Mouse (Mus musculus): ENCODE results near the gene Adk. TPM values are rescaled to one million over a fixed set of nuclear protein-coding genes. Genes with fewer than 3 reads are reported as not detected.

The Adk gene
- polyA plus RNA-seq, 1 experiment from 2014 or later = 180 TPM

- no peak overlapping the region for H3K4me3 ChIP-seq (ENCODE audit: low read depth, low read length)
- no peak overlapping the region for H3K4me2 ChIP-seq (ENCODE audit: low read length)
- no peak overlapping the region for H3K27ac ChIP-seq (ENCODE audit: low read depth)
- H3K36me3 ChIP-seq (ENCODE audit: control insufficient read depth, insufficient read depth, low read length) = no peaks in the 10 kb centered on the region; the same call in 1 of the 2 replicates
- H3K27me3 ChIP-seq (replicated peaks; ENCODE audit: control insufficient read depth, insufficient read depth, low read length) = no peaks in the 10 kb centered on the region
- 0 out of 2 replicates have a peak, but pooled peaks cover 4% of the 10 kb centered on the region for H3K4me1 ChIP-seq (replicated peaks; ENCODE audit: control insufficient read depth, insufficient read depth, low read length)
- no peaks in the 10 kb centered on the region for H3K9me3 ChIP-seq (ENCODE audit: control insufficient read depth, low read length)
- ATAC-seq (replicated peaks; ENCODE audit: low FRiP score, low TSS enrichment, low read depth) = no peak
- no peak for DNase-seq (ENCODE audit: low spot score)
- H3K9ac ChIP-seq (ENCODE audit: low read length) = no peak overlapping the region
- WGBS = 53% methylated on average over 11 of the region's 11 CpGs
Observed at GRCm38 (mm10) chr14:21313561-21314342, 261.4 kb downstream of the Adk start.

- ATAC-seq (replicated peaks; ENCODE audit: low FRiP score, low TSS enrichment, low read depth) (no peak), DNase-seq (ENCODE audit: low spot score) (no peak)
- 87% methylated on average over 3 of the region's 3 CpGs for WGBS
- H3K9ac ChIP-seq (ENCODE audit: low read length) = no peak overlapping the region
- no peaks in the 10 kb centered on the region for H3K27me3 ChIP-seq (replicated peaks; ENCODE audit: control insufficient read depth, insufficient read depth, low read length)
- H3K4me3 ChIP-seq (ENCODE audit: low read depth, low read length) = no peak overlapping the region
- H3K9me3 ChIP-seq (ENCODE audit: control insufficient read depth, low read length) = no peaks in the 10 kb centered on the region
- H3K36me3 ChIP-seq (ENCODE audit: control insufficient read depth, insufficient read depth, low read length) = no peaks in the 10 kb centered on the region; the same call in 1 of the 2 replicates
- no peak overlapping the region for H3K4me2 ChIP-seq (ENCODE audit: low read length)
- 0 out of 2 replicates have a peak, but pooled peaks cover 4% of the 10 kb centered on the region for H3K4me1 ChIP-seq (replicated peaks; ENCODE audit: control insufficient read depth, insufficient read depth, low read length)
- H3K27ac ChIP-seq (ENCODE audit: low read depth) = no peak overlapping the region
Observed at GRCm38 (mm10) chr14:21314466-21314865, 262.1 kb downstream of the Adk start.

GRCm38 (mm10) chr14:21334826-21335225 is 282.5 kb downstream of the Adk start:
- Histone ChIP-seq H3K36me3 (ENCODE audit: control insufficient read depth, insufficient read depth, low read length) (no peaks in the 10 kb centered on the region), H3K4me1 (replicated peaks; ENCODE audit: control insufficient read depth, insufficient read depth, low read length) (no peaks in the 10 kb centered on the region), H3K9me3 (ENCODE audit: control insufficient read depth, low read length) (no peaks in the 10 kb centered on the region), H3K27ac (ENCODE audit: low read depth) (no peak overlapping the region), H3K4me2 (ENCODE audit: low read length) (no peak overlapping the region), H3K27me3 (replicated peaks; ENCODE audit: control insufficient read depth, insufficient read depth, low read length) (no peaks in the 10 kb centered on the region), H3K4me3 (ENCODE audit: low read depth, low read length) (no peak overlapping the region), H3K9ac (ENCODE audit: low read length) (no peak overlapping the region)
- DNase-seq (ENCODE audit: low spot score) (no peak), ATAC-seq (replicated peaks; ENCODE audit: low FRiP score, low TSS enrichment, low read depth) (no peak)
- 93% methylated on average over 1 of the region's 1 CpGs for WGBS

GRCm38 (mm10) chr14:21335691-21336314 is 283.4 kb downstream of the Adk start:
- no peak overlapping the region for H3K4me2 ChIP-seq (ENCODE audit: low read length)
- 78% methylated on average over 11 of the region's 11 CpGs for WGBS
- H3K9me3 ChIP-seq (ENCODE audit: control insufficient read depth, low read length) = no peaks in the 10 kb centered on the region
- ATAC-seq (replicated peaks; ENCODE audit: low FRiP score, low TSS enrichment, low read depth) (no peak), DNase-seq (ENCODE audit: low spot score) (peak; percentile 48)
- H3K4me1 ChIP-seq (replicated peaks; ENCODE audit: control insufficient read depth, insufficient read depth, low read length) = no peaks in the 10 kb centered on the region
- no peaks in the 10 kb centered on the region for H3K36me3 ChIP-seq (ENCODE audit: control insufficient read depth, insufficient read depth, low read length)
- no peak overlapping the region for H3K9ac ChIP-seq (ENCODE audit: low read length)
- no peak overlapping the region for H3K4me3 ChIP-seq (ENCODE audit: low read depth, low read length)
- H3K27me3 ChIP-seq (replicated peaks; ENCODE audit: control insufficient read depth, insufficient read depth, low read length) = no peaks in the 10 kb centered on the region
- no peak overlapping the region for H3K27ac ChIP-seq (ENCODE audit: low read depth)

- H3K27me3 ChIP-seq (replicated peaks; ENCODE audit: control insufficient read depth, insufficient read depth, low read length) = no peaks in the 10 kb centered on the region
- no peak overlapping the region for H3K9ac ChIP-seq (ENCODE audit: low read length)
- no peak for ATAC-seq (replicated peaks; ENCODE audit: low FRiP score, low TSS enrichment, low read depth)
- H3K36me3 ChIP-seq (ENCODE audit: control insufficient read depth, insufficient read depth, low read length) = no peaks in the 10 kb centered on the region
- H3K4me3 ChIP-seq (ENCODE audit: low read depth, low read length) = no peak overlapping the region
- no peaks in the 10 kb centered on the region for H3K9me3 ChIP-seq (ENCODE audit: control insufficient read depth, low read length)
- no peak overlapping the region for H3K27ac ChIP-seq (ENCODE audit: low read depth)
- no peak overlapping the region for H3K4me2 ChIP-seq (ENCODE audit: low read length)
- 78% methylated on average over 4 of the region's 4 CpGs for WGBS
- no peaks in the 10 kb centered on the region for H3K4me1 ChIP-seq (replicated peaks; ENCODE audit: control insufficient read depth, insufficient read depth, low read length)
- DNase-seq (ENCODE audit: low spot score) = no peak
Observed at GRCm38 (mm10) chr14:21337948-21338347, 285.6 kb downstream of the Adk start.

GRCm38 (mm10) chr14:21341195-21341594 is 288.8 kb downstream of the Adk start:
- no peak overlapping the region for H3K4me2 ChIP-seq (ENCODE audit: low read length)
- no peak overlapping the region for H3K27ac ChIP-seq (ENCODE audit: low read depth)
- no peak for DNase-seq (ENCODE audit: low spot score)
- WGBS = 83% methylated on average over 1 of the region's 1 CpGs
- no peak overlapping the region for H3K4me3 ChIP-seq (ENCODE audit: low read depth, low read length)
- no peaks in the 10 kb centered on the region for H3K36me3 ChIP-seq (ENCODE audit: control insufficient read depth, insufficient read depth, low read length)
- H3K27me3 ChIP-seq (replicated peaks; ENCODE audit: control insufficient read depth, insufficient read depth, low read length) = no peaks in the 10 kb centered on the region
- no peaks in the 10 kb centered on the region for H3K4me1 ChIP-seq (replicated peaks; ENCODE audit: control insufficient read depth, insufficient read depth, low read length)
- no peak for ATAC-seq (replicated peaks; ENCODE audit: low FRiP score, low TSS enrichment, low read depth)
- no peak overlapping the region for H3K9ac ChIP-seq (ENCODE audit: low read length)
- no peaks in the 10 kb centered on the region for H3K9me3 ChIP-seq (ENCODE audit: control insufficient read depth, low read length)

- Histone ChIP-seq H3K4me3 (ENCODE audit: low read depth, low read length) (no peak overlapping the region), H3K27ac (ENCODE audit: low read depth) (no peak overlapping the region), H3K36me3 (ENCODE audit: control insufficient read depth, insufficient read depth, low read length) (no peaks in the 10 kb centered on the region), H3K4me1 (replicated peaks; ENCODE audit: control insufficient read depth, insufficient read depth, low read length) (no peaks in the 10 kb centered on the region), H3K9me3 (ENCODE audit: control insufficient read depth, low read length) (no peaks in the 10 kb centered on the region), H3K9ac (ENCODE audit: low read length) (no peak overlapping the region), H3K4me2 (ENCODE audit: low read length) (no peak overlapping the region), H3K27me3 (replicated peaks; ENCODE audit: control insufficient read depth, insufficient read depth, low read length) (no peaks in the 10 kb centered on the region)
- ATAC-seq (replicated peaks; ENCODE audit: low FRiP score, low TSS enrichment, low read depth) = no peak
- DNase-seq (ENCODE audit: low spot score) = no peak
- WGBS = 91% methylated on average over 3 of the region's 3 CpGs
Observed at GRCm38 (mm10) chr14:21342984-21343383, 290.6 kb downstream of the Adk start.

- Histone ChIP-seq H3K4me1 (replicated peaks; ENCODE audit: control insufficient read depth, insufficient read depth, low read length) (no peaks in the 10 kb centered on the region), H3K4me2 (ENCODE audit: low read length) (no peak overlapping the region), H3K9ac (ENCODE audit: low read length) (no peak overlapping the region), H3K4me3 (ENCODE audit: low read depth, low read length) (no peak overlapping the region), H3K36me3 (ENCODE audit: control insufficient read depth, insufficient read depth, low read length) (no peaks in the 10 kb centered on the region), H3K27ac (ENCODE audit: low read depth) (no peak overlapping the region), H3K9me3 (ENCODE audit: control insufficient read depth, low read length) (no peaks in the 10 kb centered on the region), H3K27me3 (replicated peaks; ENCODE audit: control insufficient read depth, insufficient read depth, low read length) (no peaks in the 10 kb centered on the region)
- ATAC-seq (replicated peaks; ENCODE audit: low FRiP score, low TSS enrichment, low read depth) (no peak), DNase-seq (ENCODE audit: low spot score) (no peak)
- 87% methylated on average over 6 of the region's 6 CpGs for WGBS
Observed at GRCm38 (mm10) chr14:21344896-21345295, 292.5 kb downstream of the Adk start.
